Mouse (Mus musculus): ENCODE results near the gene Chchd3.

Gene Chchd3

DNA sequence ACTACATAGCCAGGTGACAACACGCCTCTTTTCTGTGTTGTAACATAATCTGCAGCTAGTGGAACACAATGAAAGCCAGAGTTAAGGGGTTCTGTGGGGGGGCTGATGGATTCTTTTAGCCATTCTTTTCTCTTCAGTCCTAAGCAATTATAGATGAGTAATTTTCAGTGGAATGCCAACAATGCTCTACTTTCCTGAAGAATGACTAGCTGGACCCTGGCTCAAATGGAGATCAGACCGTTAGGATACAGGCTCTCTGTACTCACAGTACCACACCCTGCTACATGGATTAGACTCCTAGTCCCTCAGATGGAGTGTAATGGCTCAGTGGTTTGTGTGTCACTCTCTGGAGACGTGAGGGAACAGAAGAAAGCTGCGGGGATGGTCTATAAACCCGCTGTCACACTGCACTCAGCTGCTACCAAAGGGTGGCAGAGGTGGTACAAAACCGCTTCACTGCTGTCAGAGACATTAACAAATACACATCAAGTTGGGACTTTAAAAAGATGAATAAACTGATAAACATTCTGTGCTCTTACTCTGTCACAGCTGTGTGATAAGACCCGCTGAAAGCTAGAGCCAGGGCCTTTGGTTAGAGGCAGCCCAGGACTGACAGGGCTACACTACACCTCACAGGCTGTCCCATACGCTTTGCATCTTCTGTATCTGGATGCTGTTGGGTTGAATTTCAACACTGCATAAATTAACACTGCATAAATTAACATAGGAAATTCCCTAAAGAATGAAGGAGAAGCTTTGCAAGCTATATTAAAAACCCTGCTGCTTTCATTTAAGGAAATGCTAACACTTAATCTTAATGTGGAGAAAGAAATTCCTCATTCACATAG is 264.2 kb downstream of the Chchd3 start:
- DNase-seq = peak; percentile 6

DNA sequence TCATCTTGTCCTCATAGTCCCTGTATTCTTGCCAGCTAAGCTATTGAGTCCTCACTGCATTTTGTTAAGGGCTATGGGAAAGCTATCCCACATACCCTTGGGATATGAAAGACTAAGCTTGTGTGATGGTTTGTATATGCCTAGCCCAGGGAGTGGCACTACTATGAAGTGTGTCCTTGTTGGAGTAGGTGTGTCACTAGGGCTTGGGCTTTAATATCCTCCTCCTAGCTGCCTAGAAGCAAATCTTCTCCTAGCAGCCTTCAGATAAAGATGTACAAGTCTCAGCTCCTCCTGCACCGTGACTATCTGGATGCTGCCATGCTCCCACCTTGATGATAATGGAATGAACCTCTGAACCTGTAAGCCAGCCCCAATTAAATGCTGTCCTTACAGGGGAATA is 266.5 kb downstream of the Chchd3 start:
- no peak for DNase-seq

DNA sequence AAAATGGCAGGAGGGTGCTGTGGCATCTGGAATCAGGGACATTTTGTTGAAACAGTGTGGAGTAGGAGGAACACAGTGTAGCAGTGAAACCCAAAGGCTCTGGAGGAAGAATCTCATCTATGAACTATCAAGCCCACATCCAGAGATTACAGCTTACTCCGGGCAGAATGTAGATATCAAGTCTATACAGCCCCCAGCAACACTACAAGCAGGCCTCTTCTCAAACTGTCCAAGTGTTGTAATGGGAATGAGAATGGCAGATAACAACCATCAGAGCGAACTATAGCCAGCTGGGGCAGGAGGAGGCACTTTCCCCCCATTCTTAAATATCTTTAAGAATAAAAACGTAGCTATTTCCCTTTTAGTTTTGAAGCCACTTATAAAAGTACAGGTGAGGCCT is 266.9 kb downstream of the Chchd3 start:
- DNase-seq = no peak

DNA sequence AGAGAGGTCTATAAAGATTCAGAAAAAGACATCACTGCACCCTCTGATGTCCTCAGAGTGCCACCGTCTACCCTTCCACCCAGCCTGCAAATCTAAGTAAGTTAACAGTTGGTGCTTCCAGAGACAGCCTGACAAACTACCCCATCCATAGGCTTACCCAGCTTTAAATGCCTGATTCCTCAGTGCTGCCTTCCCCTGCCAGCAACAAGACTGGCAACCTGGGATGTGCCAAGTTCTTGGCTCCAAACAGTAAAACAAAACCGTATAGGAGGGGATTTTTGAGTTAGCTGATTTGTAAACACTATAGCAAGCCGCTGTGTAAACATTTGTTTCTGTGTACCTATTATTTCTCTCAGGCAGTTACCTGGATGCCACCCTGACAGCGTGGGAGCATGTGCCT is 269.6 kb downstream of the Chchd3 start:
- no peak for DNase-seq

DNA sequence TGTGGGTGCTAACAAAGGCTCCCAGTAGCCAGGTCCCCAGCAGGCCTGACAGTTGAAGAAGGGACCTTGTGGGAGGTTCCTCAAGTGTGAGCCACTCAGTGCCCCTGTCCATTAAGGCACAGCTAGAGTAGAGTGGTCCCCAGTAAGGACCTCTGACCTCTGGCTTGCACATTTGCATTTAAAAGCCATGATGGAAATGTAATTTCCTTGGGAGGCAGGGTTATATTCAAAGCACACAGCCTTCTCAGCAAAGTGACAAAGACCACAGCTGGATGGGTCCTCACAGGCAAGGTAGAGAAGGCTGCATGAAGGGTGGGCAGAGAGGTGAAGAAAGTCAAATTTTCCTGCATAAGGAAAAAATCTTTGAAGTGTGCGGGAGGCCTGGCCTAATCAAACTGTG is 272.7 kb downstream of the Chchd3 start:
- DNase-seq = no peak

DNA sequence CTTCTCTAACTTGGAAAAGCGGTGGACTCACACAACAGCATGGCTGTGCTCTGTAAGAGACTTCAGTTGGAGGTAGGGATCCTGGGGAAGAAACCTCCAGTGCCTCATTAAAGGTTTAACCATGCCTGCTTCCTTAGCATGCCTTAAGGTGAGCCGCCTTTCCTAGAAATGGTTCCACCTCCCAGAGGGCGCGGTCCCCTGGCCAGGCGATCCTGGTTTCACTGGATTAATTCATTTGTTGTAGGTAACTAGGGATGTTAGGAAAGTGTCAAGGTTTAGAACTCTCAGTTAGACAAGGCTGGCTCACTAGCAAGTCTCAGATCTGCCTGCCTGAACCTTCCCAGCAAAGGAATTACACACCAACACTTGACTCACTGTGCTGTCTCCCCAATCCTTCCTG is 273.9 kb downstream of the Chchd3 start:
- DNase-seq = no peak

DNA sequence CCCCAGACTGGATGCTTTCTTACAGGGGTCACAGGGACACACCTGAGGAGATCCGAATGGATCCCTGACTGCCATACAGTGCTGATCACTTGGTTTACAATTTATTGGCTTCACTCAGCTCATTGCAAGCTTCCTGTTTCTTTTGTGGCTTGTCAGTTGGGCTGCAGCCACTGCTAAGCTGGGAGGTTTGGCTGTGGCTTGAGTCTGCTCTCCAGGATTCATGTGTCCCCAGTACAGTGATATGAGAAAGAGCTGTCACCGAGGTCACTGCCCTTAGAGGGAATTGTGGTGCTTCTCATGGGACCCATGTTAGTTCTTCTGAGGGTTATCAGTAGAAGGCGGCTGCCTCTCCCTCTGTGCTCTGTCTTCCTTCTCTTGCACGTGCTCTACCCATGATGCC is 277.0 kb downstream of the Chchd3 start:
- DNase-seq = no peak

DNA sequence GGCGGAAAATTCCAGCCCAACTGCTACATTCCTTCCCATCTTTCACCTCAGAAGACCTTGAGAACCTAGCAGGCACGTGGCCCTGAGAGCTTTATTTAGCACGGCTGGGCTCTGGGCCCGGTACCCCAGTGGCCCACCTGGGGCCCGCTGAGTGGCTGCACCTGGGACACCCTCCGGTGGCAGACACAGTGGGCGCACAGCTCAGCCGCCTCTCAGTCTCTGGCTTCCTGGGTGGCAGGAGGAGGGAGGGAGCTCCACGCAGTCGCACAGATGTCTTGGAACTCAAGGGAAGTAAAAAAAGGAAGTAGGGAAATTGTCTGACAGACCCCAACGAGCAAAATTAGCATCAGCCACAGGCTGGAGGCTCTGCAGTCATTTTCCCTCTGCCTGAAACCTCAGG is 279.5 kb downstream of the Chchd3 start:
- no peak for DNase-seq

DNA sequence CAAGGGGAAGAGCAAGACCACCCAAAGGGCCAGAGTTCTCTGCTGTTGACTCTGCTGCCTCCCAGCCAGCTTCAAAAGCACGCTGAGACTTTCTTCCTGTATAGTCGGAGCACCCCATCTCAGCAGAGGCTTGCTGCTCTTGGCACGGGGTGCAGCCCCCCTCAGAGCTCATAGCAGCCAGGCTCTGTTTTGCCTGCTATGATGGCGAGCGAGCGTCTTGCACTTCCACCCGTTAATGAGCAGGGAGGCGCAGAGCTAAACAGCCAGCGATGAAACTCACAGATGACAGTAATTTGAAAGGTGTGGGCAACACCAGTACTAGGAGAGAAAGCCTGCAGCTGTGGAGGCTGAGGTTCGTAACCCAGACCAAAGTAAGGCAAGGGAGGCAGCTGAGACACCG is 283.7 kb downstream of the Chchd3 start:
- DNase-seq = no peak

DNA sequence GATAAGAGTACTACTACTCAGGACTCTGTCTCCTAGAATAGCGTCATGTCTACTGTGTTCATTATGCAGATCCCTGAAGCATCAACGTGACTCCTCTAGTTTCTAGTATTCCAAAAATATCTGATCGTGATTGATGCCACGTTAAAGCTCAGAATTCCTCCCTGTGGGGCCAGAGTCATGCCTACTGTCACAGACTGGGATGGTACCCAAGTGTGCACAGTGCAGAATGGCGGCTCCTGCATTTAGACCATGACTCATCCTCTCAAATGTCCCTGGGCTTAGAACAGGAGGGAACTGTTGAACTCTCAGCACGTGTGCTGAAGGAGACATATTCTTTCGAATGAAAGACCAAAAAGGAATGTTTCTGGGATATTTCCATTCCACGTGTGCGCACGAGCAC is 305.5 kb downstream of the Chchd3 start:
- no peak for DNase-seq

DNA sequence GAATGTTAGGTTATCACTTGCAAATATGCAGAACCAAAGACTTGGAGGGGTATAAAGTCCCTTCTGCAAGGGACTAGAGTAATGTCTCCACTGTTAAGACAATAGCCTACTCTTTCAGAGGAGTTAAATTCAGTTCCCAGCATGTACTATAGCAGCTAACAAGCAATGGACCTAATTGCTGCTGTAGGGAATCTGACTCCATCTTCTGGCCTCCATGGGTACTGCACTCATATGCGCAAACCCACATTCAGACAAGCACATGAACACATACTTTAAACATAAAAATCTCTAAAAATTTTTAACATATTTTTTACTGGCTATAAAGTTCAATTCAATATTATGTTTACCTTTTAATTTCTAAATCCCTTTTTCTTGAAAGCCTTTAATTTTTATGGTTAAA is 310.2 kb downstream of the Chchd3 start:
- peak; percentile 16 for DNase-seq

DNA sequence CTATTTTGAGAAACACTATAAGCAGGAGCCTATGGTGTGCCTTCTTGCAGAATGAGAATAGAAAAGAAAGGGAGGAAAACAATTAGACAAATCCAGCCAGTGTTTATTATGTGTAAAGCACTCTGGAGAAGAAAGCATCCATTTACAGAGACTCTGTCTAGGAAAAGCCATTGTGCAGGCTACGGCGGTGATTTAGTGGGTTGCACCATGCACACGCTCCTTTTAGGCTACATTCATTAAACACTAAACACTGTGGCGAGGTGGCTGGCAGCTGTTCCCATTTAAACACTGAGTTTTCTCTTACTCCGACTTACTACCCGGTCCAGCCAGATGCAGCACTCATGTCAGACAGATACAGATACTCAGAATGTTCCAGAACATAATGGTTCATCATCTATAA is 311.3 kb downstream of the Chchd3 start:
- no peak for DNase-seq

DNA sequence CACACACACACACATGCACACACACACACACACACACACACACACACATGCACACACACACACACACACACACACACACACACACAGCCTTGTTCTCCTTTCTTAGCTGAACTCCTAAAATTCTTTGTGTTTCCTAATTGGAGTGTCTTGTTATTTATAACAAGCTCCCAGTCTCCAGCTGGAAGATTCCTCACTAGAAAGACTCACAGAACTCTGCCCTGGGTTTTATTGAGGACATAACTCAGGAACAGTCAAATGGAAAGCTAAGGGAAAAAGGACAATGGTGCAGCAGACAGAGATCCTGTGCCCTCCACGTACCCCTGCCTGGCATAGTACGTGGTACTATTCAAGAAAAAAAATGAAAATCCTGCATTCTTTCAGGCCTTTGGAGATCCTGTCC is 312.7 kb downstream of the Chchd3 start:
- DNase-seq = no peak
